Mouse (Mus musculus): ENCODE data around the gene Nudt15.

DNA sequence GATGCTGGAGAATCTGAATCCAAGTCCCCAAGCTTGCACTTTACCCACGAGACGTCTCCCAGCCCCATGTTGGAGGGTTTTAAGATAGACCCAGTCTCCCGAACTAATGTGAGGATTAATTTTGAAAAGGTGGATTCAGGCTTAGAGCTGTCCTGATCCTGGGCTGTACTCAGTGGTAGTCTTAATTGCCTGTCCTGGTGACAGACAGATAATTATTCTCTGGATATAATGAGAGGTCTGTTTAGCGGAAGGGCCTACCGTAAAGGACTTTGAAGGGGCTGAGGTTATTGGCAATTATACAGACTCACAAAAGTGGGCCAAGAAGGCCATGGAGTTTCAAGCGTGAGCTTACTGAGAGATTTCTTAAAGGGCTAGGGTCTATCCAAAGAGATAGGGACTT lies 4.3 kb downstream of the Nudt15 start:
- TF ChIP-seq POLR2A (IDR thresholded peaks at IDR 0.05; ENCODE audit: control insufficient read depth, low read depth, low read length) (no peak), CTCF (IDR thresholded peaks at IDR 0.05; ENCODE audit: control insufficient read depth, insufficient read depth, insufficient replicate concordance, low read depth, low read length) (no peak)

Data from testis, adult 2 months (tissue).